Mouse (Mus musculus): Measurements from ENCODE around the gene Tfdp1.
A peak's percentile ranks its signal among the peaks of the same experiment; 100 is the strongest.

- TF ChIP-seq CTCF (IDR thresholded peaks at IDR 0.05; ENCODE audit: control insufficient read depth, insufficient read depth, insufficient replicate concordance, low read depth, low read length) (peak; percentile 88), POLR2A (IDR thresholded peaks at IDR 0.05; ENCODE audit: control insufficient read depth, low read depth, low read length) (no peak)
Observed at GRCm38 (mm10) chr8:13411597-13411996, 73.0 kb downstream of the Tfdp1 start.

Measured in testis, adult 2 months (tissue).